Mouse (Mus musculus) liver, embryonic 16.5 days (tissue): ENCODE measurements around the gene Atmin. TPM values are rescaled to one million over a fixed set of nuclear protein-coding genes. Genes with fewer than 3 reads are reported as not detected.

Source experiments
- ATAC-seq: fragments of 200-750 bp; cut with Nextera tagmentation; 2 replicates; pipeline ENCODE4 v1.8.0; 2017; ENCODE audit warnings: low read depth, mild to moderate bottlenecking, moderate number of reproducible peaks, moderate library complexity
- H3K27ac ChIP-seq: fragments of 300-500 bp; sonication (generic); 2 replicates; pipeline ENCODE4 v1.5.1; 2014; ENCODE audit warnings: mild to moderate bottlenecking, low read length
- H3K27me3 ChIP-seq: fragments of 300-500 bp; sonication (generic); 2 replicates; pipeline ENCODE4 v1.6.1; 2014; ENCODE audit warnings: low read depth, low read length, mixed read lengths; ENCODE audit not compliant: control insufficient read depth, insufficient read depth
- H3K36me3 ChIP-seq: fragments of 300-500 bp; sonication (generic); 2 replicates; pipeline ENCODE4 v1.6.1; 2014; ENCODE audit warnings: mild to moderate bottlenecking; ENCODE audit not compliant: control insufficient read depth, insufficient read depth
- H3K4me1 ChIP-seq: fragments of 300-500 bp; sonication (generic); 2 replicates; pipeline ENCODE4 v1.6.1; 2014; ENCODE audit warnings: low read depth, low read length, mixed read lengths; ENCODE audit not compliant: control insufficient read depth
- H3K4me2 ChIP-seq: fragments of 300-500 bp; sonication (generic); 2 replicates; pipeline ENCODE4 v1.6.1; 2014; ENCODE audit warnings: low read depth, low read length, mixed read lengths
- H3K4me3 ChIP-seq: fragments of 300-500 bp; sonication (generic); 2 replicates; pipeline ENCODE4 v1.5.1; 2014; ENCODE audit warnings: low read depth, mild to moderate bottlenecking, low read length
- H3K9ac ChIP-seq: fragments of 300-500 bp; sonication (generic); 2 replicates; pipeline ENCODE4 v1.6.1; 2014; ENCODE audit warnings: low read depth, low read length
- H3K9me3 ChIP-seq: fragments of 300-500 bp; sonication (generic); replicated peaks from 2 replicates; pipeline ENCODE4 v1.6.1; 2016; ENCODE audit warnings: low read length; ENCODE audit not compliant: control insufficient read depth
- WGBS: fragments of 180-500 bp; shearing (Covaris S2); extraction: QIAGEN DNeasy Blood & Tissue Kit; methylation state at CpG from one replicate; pipeline ENCODE4 v1.1.7; 2014; ENCODE audit not compliant: insufficient replicate concordance; 5-methylcytosine and 5-hydroxymethylcytosine counted together
- polyA plus RNA-seq: library from polyadenylated mRNA; unstranded; fragments of >200 nt; fragmentation: Nextera tagmentation; extraction: Ambion mirVana; gene quantifications from 2 replicates; pipeline ENCODE4 v1.2.1, GENCODE M21; 2015

Atmin gene
- polyA plus RNA-seq, 1 experiment from 2014 or later: 3.8 TPM

DNA sequence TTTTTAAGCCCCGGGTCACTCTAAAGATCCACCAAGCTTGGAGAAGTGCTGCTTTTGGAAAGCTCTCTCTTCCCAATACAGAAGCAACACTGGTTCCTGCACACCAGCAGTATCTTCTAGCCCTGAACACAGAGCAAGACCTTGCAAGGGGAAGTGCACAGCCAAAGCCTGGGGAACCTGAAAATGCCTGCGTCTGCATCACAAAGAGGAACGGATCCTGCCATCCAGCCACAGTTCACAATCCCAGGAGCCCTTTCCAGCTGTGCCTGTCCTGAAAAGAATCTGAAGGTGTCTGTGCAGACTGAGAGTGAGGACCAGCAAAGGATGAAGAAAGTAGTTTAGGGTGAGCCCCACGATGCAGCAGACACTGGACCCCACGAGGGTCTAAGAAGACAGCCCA lies 31.9 kb downstream of the Atmin start:
- Histone ChIP-seq H3K27ac (no peak overlapping the region), H3K9me3 (no peaks in the 10 kb centered on the region), H3K27me3 (no peaks in the 10 kb centered on the region; the same call in 1 of the 2 replicates), H3K4me2 (no peak overlapping the region), H3K9ac (no peak overlapping the region), H3K4me3 (no peak overlapping the region), H3K36me3 (no peaks in the 10 kb centered on the region), H3K4me1 (peaks cover 15% of the 10 kb centered on the region)
- ATAC-seq: no peak
- 27% methylated on average over 5 of the region's 5 CpGs for WGBS

DNA sequence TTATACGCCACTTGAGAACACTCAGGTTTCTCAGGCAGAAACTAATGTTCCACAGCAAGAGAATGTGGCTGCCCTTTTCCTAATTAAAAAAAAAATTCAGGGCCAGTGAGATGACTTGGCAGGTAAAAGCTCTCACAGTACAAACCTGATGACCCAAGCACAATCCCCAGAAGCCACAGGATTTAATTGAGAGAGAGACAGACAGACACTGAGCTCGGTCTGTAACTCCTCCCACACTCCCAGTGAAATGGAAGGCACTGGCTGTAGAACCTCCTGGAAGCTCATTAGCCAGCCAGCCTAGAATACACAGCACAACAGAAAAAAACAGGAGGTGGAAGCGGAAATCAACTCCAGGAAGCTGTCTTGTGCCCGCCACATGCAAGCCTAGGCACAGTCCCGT lies 32.4 kb downstream of the Atmin start:
- 59% methylated on average over 5 of the region's 5 CpGs for WGBS
- no peaks in the 10 kb centered on the region for H3K36me3 ChIP-seq
- H3K4me3 ChIP-seq: no peak overlapping the region
- H3K9me3 ChIP-seq: no peaks in the 10 kb centered on the region
- peaks cover 16% of the 10 kb centered on the region for H3K4me1 ChIP-seq
- no peak for ATAC-seq
- no peaks in the 10 kb centered on the region; the same call in 1 of the 2 replicates for H3K27me3 ChIP-seq
- H3K4me2 ChIP-seq: no peak overlapping the region
- no peak overlapping the region for H3K9ac ChIP-seq
- H3K27ac ChIP-seq: no peak overlapping the region

DNA sequence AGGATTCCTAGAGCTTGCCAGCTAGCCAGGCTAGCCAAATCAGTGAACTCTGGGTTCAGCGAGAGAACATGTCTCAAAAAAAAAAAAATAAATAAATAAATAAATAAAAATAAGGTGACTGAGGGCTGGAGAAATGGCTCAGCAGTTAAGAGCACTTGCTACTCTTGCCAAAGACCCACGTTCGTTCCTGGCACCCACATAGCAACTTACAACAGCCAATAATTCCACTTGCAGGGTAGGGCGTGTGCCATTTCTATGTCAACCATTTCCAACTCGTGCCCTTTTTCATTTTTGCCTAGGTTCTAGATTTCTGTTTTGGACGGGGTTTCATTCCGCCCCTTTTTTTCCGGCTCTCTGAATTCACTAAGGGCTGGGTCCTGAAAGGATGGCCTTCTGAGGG lies 34.9 kb downstream of the Atmin start:
- ATAC-seq: no peak
- H3K9ac ChIP-seq: peak overlapping the region; percentile 64
- 24% methylated on average over 8 of the region's 8 CpGs for WGBS

DNA sequence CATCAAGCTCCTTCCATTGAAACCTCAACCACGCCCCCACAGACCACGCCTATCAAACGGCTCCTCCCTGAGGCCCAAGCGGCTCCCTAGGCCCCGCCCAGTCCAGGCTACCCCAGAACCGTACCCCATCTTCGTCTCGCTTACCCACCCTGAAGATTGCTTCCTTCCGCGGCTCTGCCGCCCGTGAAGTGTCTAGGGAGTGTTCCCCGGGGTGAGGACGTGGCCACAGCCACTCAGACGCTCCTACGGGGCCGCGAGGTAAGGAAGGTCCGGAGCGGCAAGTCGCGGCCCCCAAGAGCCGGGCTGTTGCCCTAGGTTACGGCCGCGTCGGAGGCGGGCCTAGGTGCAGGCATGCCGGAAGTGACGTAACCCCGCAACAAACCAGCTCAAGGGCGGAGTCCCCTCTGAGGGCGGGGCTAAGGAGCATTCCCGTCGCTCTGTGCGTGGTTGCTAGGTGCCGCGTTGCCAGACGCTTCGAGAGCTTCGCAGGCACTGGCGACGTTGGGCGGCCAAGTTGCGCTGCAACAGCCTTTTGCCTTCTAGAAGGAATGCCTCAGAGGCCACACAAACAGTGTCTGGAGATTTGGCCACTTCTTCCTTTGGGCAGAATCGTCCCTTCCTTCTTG lies 35.6 kb downstream of the Atmin start, which contains the start of gene 1700030J22Rik:
Gene 1700030J22Rik, minus strand, starts transcription at position 329 of the 626 bp plus-strand sequence.
- H3K9me3 ChIP-seq: no peaks in the 10 kb centered on the region
- under 1% methylated on average over 46 of the region's 46 CpGs for WGBS
- no peaks in the 10 kb centered on the region for H3K36me3 ChIP-seq
- ATAC-seq: peak; percentile 98
- H3K27ac ChIP-seq: peak within 1 kb of the TSS; percentile 66
- peaks cover 16% of the 10 kb centered on the region for H3K4me1 ChIP-seq
- H3K4me3 ChIP-seq: peak within 1 kb of the TSS; percentile 93
- peak within 1 kb of the TSS; percentile 64 for H3K9ac ChIP-seq
- peak within 1 kb of the TSS; percentile 83 for H3K4me2 ChIP-seq
- no peaks in the 10 kb centered on the region; the same call in 1 of the 2 replicates for H3K27me3 ChIP-seq

More for the DNA sequence above, 34.9 kb downstream of the Atmin start:
- Histone ChIP-seq H3K4me3 (peak overlapping the region; percentile 93), H3K4me1 (peaks cover 16% of the 10 kb centered on the region), H3K9me3 (no peaks in the 10 kb centered on the region), H3K27me3 (no peaks in the 10 kb centered on the region; the same call in 1 of the 2 replicates), H3K36me3 (no peaks in the 10 kb centered on the region), H3K4me2 (peak overlapping the region; percentile 83), H3K27ac (no peak overlapping the region)

DNA sequence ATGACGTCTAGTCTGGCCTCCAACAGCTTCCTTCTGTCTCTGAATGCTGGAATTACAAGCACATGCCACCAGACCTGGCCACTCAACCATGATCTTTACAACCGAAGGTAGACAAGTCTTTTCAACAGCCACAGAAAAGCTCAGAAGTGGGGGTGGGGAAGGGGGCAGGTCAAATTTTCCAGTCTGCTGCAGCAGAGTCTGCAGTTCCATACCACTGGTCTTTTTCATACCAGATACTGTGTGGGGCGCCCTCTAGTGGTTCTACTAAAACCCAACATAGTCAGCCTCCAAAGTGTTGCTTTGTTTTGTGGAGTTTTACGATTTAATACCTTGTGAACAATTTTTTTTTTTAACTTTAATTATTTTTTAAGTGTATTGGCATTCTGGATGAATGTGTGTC lies 36.9 kb downstream of the Atmin start:
- H3K4me2 ChIP-seq: peak overlapping the region; percentile 14; the same call in 1 of the 2 replicates

DNA sequence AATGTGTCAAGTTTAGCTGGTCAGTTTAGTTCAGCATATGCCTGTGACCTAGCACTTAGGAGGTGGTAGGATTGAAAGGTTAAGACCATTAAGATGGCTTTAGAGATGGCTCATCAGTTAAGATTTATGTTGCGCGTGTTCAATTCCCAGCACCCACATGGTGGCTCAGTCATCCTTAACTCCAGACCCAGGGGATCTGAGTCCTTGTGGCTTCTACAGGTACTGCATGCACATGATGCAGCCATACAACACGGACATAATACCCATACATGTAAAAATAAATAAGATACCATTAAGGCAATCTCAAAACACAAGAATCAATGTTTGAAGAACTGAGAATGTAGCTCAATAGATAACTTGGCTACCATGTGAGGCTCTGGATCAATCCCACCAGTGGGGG lies 46.6 kb downstream of the Atmin start:
- 86% methylated on average over 3 of the region's 3 CpGs for WGBS

More for the DNA sequence above, 36.9 kb downstream of the Atmin start:
- no peaks in the 10 kb centered on the region for H3K36me3 ChIP-seq
- 17% methylated on average over 4 of the region's 4 CpGs for WGBS
- no peaks in the 10 kb centered on the region; the same call in 1 of the 2 replicates for H3K27me3 ChIP-seq
- no peak for ATAC-seq
- no peak overlapping the region for H3K27ac ChIP-seq
- no peak overlapping the region for H3K4me3 ChIP-seq
- H3K9ac ChIP-seq: no peak overlapping the region
- H3K4me1 ChIP-seq: peaks cover 16% of the 10 kb centered on the region
- no peaks in the 10 kb centered on the region for H3K9me3 ChIP-seq

DNA sequence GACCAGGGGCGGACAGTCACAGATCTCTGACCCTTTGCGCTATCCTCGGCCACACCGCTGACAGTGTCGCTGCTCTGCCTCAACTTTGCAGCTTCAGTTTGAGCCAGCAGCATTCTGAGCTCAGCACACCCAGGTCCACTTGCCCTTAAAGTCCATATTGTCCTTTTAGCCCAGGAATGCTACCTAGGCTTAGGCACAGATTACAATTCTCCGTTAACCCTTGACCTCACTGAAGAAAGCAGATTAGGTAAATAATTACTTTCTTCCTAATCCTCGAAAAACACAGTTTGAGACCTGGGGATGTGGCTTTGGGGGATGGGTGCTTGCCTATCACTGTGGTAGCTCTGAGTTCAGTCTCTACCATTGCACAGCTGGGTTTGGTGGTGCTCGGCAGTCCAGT lies 48.0 kb downstream of the Atmin start:
- no peaks in the 10 kb centered on the region for H3K9me3 ChIP-seq
- H3K4me3 ChIP-seq: no peak overlapping the region
- peaks cover 13% of the 10 kb centered on the region for H3K4me1 ChIP-seq
- no peaks in the 10 kb centered on the region for H3K36me3 ChIP-seq
- peak overlapping the region; percentile 89 for H3K4me2 ChIP-seq
- ATAC-seq: no peak
- H3K27ac ChIP-seq: no peak overlapping the region
- 74% methylated on average over 8 of the region's 8 CpGs for WGBS
- no peaks in the 10 kb centered on the region for H3K27me3 ChIP-seq
- H3K9ac ChIP-seq: no peak overlapping the region

More for the DNA sequence above, 46.6 kb downstream of the Atmin start:
- Histone ChIP-seq H3K9me3 (no peaks in the 10 kb centered on the region), H3K36me3 (no peaks in the 10 kb centered on the region), H3K9ac (no peak overlapping the region), H3K4me3 (no peak overlapping the region), H3K27me3 (no peaks in the 10 kb centered on the region), H3K4me1 (peaks cover 13% of the 10 kb centered on the region), H3K4me2 (no peak overlapping the region), H3K27ac (no peak overlapping the region)
- ATAC-seq: no peak

DNA sequence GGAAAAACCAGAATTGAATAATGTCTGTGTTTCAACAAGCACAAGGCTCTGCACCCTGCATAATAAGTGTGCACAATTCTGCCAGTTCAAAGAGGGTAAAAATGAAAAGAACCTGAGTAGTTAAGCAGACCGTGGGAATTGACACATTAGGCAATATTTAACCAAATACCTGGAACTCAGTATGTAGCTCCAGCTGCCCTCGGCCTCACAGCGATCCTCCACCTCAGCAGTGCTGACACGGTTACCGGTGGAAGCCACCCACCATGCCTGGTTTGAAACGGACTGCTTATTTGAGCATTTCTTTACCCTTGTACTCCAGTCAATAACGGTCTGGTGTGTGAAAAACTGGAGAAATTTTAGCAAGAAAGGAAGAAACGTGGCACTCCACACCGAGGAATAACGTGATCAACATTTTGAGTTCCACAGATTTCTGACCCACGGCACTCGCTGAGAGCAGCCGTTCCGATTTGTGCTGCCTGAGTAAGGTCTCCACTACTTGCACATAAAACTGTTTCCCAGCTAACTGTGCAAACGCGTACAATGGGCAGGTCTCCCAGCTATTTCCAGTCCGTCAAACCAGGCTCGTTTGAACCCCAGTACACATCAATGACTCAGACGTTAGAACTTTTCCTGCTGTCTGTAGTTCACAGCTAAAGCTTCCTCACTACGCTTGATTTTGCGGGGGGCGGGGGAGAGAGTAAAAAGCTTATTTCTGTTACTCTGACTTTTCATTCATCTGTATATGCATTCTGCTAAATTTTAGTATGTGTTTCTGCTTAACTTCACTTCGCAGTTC lies 49.2 kb downstream of the Atmin start:
- peaks cover 13% of the 10 kb centered on the region for H3K4me1 ChIP-seq
- H3K4me3 ChIP-seq: peak overlapping the region; percentile 72
- WGBS: 6% methylated on average over 23 of the region's 23 CpGs
- H3K27me3 ChIP-seq: no peaks in the 10 kb centered on the region
- no peaks in the 10 kb centered on the region for H3K9me3 ChIP-seq
- peak overlapping the region; percentile 84 for H3K27ac ChIP-seq
- peak overlapping the region; percentile 89 for H3K4me2 ChIP-seq
- ATAC-seq: no peak
- no peaks in the 10 kb centered on the region for H3K36me3 ChIP-seq
- H3K9ac ChIP-seq: peak overlapping the region; percentile 52
